Mouse (Mus musculus) thymus, postnatal 36 days (tissue): ENCODE results near the gene Tnrc6c.
A peak's percentile ranks its signal among the peaks of the same experiment; 100 is the strongest.

Experiments
- DNase-seq, 2 experiments: peaks; one replicate each; pipeline ENCODE4 v3.0.0; 2022; ENCODE audit warnings: mixed read lengths in 2 of 2

Gene Tnrc6c

DNA sequence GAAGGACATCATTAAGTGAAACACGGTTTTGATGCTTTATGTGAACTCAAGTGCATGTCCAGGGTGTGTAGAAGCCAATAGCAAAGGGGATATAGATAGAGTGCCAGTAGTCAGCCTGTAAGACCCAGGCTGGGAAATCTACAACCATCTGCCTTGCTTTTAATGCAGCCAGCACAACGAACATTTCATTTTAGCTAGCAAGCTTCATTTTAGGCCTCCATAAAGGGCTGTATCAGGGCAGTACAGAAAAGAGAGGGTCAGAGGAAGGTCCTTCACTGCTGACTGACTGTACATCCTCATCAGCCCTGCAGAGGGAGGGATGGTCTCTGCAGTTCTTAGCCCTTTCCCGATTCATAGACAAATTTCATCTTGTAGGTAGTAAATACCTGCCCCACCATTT, 23.0 kb downstream of the Tnrc6c start:
- no peak for DNase-seq

DNA sequence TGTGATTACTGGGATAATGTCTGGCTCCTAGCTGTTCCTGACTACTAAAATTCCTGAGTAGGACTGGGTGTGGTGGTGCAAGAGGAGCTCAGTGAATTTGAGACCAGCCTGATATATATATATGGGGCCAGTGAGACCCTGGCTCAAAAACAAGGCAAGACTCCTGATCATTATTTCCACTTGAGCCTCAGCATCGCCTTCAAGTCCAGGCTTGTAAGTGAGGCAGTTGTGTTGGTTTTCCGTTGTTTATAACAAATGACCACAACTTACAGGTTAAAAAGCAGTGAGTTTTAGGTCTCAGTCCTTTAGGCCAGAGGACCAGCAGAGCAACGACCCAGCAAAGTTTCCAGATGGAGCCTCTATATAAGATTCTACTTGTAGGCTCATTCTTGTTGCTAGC, 23.5 kb downstream of the Tnrc6c start:
- DNase-seq, result no peak

DNA sequence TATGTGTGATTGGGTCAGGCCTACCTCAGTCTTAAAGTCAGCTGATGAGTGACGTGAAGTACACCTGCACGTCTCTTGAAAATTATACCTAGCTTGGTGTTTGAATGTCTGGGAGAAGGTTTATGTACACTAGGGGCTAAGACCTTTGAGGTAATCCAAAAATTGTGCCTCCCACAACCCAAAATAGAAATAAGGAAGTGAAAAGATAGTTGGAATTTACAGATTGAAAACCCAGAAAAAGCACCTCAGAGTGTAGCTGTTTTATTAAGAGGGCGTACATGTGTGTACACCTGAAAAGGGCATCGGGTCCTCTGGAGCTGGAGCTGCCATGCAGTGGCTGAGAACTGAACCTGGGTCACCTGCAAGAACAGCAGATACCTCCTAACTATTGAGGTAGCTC, 24.1 kb downstream of the Tnrc6c start:
- no peak for DNase-seq

DNA sequence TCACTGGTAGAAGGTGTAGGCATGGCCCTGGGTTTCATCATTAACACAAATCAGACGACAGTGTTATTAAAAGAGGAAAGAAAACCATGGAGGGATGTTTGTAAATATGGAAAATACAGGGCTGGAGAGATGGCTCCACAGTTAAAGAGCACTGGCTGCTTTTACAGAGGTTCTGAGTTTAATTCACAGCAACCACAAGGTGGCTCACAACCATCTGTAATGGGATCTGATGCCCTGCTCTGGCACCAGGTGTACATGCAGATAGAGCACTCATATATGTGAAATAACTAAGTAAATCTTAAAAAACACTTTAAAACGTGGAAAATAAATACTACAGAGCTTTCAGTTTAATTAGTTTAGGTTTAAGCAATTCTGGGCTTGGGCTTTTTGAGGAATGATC, 24.7 kb downstream of the Tnrc6c start:
- DNase-seq, result no peak

DNA sequence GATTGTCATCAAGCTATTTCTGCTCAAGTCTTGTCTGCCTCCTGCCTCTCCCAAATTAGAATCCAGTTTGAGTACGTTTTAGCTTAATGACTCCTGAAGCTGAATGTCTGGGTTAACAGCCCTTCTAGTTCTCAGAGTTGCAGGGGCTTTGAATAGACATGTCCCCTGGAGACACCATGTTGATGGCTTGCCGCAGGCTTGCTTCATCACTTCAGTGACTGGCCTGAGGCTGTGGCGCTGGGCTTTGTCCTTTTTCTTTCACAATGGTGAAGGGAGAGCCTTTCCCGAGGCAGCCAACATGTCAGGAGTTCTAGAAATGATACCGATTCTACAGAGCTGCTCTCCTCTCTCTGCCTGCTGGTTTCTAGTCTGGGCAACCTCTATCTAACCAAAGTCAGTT, 30.6 kb downstream of the Tnrc6c start:
- DNase-seq, result no peak

DNA sequence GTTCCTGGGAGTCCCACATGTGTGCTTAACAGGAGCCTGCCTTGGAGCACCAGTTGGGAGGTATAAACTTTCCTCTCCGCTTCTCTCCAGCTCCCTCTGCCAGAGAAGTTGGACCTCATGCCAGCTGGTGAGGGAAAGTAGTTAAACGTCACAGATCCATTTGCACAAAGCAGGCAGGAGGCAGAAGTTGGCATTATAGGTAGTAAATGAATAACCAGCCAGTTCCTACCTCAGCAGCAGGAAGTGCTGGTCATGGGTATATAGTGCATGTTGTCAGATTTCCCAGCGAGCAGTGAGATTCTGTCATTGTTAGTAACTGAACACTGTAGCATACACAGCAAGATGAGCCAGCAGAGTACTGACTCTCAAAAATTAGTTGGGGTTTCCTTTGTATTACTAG, 31.4 kb downstream of the Tnrc6c start:
- no peak for DNase-seq

DNA sequence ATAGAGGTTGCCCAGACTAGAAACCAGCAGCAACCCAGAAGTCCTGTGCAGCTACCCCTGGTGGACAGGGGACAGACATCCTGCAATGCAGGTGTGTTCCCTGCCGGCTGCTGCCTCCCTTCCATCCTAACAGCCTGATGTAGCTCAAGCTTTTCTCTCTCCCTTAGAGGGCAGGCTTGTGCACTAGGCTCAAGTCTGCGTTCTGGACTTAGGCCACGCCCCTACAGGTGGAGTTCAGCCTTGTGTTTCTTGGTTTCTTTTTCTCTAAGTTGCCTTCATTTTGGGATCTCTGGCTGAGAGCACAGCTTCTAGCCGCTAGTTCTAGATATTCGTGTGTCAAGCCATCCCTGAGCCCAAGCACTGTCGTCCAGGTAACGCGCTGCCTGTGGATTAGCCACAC, 31.9 kb downstream of the Tnrc6c start:
- peak; percentile 39 to 52 for DNase-seq

DNA sequence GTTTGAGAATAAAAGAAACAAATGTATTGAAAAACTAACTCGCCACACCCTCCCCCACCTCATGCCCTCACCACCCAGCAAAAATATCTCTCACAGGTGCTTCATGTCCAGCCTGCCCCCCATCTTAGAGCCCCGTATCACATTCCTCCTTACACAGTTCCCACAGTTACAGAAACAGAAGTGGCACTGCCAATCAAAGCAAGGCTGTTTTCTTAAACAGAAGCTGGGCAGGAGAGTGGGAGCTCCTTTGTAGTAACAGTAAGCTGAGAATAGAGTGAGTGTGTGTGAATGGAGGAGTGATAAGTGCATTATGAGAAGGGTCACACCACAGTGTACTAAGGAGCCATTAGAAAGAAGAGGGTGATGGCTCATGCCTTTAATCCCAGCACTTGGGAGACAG, 34.5 kb downstream of the Tnrc6c start:
- DNase-seq, result no peak

DNA sequence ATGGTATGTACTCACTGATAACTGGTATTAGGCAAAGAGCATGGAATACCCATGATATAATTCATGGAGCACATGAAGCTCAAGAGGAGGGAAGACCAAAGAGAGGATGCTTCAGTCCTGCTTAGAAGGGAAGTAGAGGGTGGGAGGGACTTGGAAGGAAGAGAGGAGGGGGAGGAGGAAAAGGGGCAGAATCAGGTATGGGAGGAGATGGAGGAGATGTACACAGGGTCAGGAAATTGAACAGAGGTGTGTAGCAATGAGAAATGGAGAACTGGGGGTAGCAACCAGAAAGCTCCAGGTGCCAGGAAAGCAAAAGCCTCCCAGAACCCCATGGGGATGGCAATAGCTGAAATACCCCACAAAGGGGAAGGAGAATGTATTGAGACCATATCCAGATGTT, 37.2 kb downstream of the Tnrc6c start:
- no peak for DNase-seq

DNA sequence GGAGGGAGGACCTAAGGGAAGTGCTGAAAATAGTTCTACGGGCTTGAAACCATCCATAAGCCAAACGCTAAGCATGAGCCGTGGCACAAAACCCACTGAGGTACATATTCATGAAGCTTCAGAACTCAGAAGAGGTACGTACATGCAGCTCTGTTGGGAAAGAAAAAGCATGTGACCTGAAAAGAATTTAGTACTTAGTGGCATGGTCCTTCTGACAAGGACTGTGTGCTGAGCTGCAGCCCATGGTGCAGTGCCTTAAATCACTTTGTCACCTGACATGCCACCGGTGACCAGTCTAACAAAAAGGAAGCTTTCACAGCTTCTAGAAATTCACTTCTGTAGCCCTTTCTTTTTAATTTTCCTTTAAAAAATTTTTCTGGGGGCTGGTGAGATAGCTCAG, 40.0 kb downstream of the Tnrc6c start:
- DNase-seq, result no peak

DNA sequence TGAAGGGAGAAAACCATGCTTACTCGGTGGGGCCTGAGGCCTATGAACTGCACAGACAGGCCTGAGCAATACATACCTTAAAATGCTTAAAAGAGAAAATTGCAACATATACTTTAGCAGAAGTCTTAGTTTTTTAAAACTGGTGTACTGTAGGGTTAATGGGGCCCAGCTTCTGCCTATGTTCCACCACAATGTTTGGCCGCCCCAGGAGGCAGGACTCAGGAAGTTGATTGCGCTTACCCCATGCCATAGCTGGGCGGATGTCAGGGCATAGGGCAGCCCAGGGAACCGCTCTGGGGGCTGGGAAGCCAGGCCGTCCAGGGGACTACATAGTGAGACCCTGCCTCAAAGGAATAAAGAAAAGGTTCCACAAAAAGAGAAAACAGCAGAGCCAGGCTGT, 42.5 kb downstream of the Tnrc6c start:
- DNase-seq, result no peak

DNA sequence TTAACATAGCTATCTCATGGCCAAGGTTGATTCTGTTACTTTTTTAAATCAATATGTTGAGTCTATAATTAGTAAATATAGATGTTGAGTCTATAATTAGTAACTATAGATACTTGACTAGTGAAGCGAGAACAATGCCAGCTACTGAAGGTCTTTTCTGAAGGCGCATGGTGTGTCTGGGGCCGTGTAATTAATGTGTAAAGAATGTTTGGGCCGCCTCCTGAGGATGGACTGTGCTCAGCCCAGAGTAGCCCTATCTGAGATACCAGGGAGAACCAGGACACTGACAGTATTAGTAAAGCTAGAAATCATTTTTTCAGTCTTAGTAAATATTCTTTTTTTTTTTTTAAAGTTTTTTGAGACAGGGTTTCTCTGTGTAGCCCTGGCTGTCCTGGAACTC, 46.8 kb downstream of the Tnrc6c start:
- DNase-seq, result no peak

DNA sequence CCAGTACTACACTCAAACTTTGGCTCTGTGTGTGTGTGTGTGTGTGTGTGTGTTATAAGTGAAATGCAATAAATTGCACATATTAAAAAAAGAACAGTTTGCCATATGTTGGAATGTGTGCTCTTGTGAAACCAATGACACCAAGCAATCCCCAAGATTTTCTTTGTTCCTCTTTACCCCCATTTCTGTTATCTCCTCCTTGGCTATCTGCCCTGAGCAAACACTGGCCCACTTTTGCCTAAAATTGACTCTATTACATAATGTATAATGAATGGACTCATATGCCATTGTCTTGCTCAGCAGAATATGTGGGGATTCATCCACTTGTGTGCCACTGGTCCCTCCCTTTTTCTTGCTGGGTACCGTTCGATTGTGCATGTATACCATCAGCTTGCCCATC, 52.2 kb downstream of the Tnrc6c start:
- DNase-seq, result no peak

DNA sequence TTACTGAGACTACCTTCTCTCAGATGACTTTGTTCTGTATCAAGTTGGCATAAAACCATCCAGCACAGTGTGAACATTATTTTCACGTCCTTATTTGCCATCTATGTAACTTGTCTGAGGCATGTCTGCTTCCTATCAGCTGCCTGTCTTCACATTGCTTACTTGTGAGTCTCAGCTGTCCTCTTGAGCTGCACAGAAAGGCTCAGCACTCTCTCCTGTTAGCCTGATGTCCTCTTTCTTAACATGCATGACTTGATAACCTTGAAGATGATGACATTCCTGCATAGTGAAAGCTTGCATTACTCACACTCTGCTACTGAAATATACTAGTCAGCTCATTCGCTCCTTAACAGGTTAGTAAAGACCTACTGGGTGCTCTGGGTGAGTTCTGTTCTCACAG, 53.1 kb downstream of the Tnrc6c start:
- no peak for DNase-seq

DNA sequence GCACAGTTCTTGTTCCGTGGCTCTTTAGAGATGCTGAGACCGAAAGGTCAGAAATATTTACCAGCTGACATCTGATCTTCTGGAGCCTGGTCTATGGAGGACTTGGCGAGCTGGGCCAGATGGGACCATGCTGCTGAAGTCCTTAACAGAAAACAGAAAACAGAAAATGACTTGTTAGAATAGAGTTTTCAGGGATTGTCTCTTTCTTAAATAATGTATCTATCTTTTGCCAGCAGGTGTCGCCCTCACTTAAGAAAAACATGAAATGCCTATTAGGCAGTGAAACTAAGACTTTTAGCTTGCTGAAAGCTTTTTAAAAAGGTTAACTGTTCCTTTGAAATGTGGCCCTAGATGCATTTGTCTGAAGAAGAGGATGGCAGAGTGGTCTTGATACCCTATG, 55.2 kb downstream of the Tnrc6c start:
- peak in 1 of 2 experiments; percentile 48 for DNase-seq

DNA sequence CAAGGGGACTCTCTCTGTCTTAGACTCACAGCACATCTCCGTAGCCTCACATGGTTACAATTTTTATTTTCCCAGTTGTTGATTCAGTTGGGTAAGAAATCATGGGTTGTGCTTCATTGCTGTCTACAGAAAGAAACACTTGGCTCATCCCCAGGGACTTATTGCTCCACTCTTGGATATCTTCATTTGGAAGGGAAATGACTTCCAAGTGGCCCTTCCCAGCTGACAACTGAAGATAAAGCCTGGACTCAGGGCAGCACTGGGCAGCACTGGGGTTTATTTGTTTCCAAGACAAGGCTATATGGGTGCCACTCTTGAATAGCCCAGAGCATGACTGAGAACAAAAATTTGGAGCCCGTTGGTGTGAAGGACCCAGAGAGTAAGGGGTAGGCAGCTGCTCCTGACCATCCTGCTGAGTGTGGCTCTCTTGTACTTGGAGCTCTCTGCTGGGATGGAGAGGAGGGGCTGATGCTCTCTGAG, 56.8 kb downstream of the Tnrc6c start:
- DNase-seq, result no peak

DNA sequence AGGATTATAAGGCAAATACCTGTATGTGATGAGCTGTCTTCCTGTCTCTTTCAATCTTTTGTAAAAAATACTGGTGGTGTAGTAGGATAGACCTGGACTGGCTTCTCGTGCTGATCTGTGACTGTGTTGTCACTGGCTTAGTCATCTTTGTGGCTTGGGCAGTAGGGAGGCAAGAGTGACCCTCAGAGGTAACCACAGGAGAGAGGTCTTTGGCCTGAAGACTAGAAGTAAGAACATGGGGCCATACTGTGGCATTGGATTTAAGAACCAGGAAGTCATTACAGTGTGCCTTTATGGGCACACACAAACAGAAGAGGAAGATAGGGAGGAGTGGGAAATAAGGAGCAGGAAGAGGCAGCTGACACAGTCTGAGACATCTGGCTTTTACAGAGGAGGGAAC, 58.0 kb downstream of the Tnrc6c start:
- no peak for DNase-seq

DNA sequence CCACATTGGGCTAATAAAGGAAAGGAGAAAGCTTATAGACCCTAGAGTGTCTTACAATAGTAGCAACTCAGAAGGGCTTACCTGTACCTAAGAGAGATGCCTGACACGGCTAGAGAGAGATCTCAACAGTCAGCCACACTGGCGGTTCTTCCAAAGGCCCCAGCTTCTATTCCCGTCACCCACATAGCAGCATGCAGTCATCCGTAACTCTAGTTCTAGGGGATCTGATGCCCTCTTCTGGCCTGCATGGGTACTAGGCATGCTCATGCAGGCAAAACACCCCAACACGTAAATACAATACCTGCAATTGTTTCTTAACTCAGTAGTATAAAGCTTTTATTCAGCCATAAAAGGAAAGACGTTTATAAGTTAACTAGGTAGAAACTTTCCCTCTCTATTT, 59.3 kb downstream of the Tnrc6c start:
- DNase-seq, result no peak

DNA sequence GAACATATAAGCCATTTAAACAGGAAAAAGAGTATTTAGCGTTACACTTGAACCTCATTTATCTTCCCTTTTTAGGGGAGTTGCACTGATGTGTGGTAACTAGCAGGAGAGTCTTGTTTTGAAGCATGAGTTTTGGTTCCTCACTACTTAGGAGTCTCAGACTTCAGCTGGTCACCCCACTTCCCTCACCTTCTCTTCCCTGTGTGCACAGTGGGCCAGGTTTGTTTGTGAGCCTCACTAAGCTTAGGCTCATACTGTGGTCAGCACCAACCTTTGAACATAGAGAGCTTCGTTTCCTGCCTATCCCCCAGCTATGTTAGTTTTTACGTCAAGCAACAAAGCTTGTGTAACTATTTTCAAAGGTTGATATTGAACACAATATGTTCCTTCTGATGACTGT, 64.7 kb downstream of the Tnrc6c start:
- DNase-seq, result no peak

DNA sequence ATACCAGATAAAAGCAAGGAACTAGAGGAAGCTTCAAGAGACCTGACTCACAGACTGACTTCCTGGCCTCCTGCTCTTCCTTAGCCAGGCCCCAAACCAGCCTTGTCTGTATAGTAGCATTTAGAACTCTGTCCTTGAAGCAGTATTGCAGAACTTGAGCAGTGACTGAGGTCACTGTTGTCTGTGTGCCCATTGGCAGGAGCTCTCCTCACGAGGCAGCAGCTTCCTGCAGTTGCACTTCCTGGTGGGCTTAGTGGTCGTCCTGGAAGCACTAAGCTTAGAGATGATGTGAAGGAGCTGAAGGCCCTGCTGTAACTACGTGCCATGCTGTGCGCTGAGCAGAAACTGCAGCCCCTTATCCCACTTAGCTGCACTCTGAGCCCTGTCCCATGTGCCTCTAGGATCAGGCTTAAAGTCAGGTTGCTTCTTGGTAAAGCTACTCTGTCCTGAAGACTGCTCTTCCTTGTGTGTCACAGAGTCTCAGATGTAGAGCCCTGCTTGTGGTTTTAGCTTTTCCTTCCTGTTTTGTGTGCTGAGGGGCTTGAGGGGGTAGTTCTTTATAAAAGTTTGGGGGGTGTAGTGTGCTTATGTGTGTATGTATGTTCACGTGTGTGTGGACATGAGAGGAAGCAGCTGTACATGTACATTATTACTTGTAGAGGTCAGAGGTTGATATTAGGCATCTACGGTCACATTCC, 70.7 kb downstream of the Tnrc6c start:
- peak; percentile 36 to 38 for DNase-seq

DNA sequence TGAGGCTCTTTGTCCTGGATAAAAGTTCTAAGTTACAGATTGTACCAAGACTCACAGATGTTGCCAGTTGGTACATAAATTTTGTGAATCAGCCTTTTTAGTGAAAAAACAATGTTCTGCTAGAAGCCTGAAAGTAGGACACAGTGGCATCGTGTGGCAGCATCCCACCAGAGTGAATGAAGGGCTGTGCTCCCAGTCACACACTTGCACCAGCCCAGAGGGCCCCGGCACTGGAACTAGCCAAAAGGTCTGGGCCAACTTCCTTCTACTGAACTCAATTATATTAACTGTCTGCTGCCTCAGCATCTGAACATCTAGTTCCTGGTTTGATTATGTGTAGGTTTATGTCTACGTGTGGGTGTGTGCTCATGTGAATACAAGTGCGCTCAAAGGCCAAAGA, 72.9 kb downstream of the Tnrc6c start:
- no peak for DNase-seq

DNA sequence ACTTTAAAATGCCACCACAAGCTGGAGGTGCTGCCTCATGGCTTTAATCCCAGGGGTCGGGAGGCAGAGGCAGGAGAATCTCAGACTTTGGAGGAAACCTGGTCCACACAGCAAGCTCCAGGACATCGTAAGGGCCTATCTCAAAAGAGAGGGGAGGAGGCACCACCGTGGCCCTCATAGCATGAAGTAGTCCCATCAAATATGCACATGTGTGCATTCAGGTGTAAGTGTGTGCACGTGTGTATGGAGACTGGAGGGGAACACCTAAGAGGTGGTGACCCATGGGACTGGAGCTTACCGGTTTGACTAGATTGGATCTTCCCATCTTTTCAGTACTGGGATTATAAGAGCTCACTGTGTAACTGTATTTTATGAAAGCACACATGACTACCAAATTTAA, 74.2 kb downstream of the Tnrc6c start:
- no peak for DNase-seq

DNA sequence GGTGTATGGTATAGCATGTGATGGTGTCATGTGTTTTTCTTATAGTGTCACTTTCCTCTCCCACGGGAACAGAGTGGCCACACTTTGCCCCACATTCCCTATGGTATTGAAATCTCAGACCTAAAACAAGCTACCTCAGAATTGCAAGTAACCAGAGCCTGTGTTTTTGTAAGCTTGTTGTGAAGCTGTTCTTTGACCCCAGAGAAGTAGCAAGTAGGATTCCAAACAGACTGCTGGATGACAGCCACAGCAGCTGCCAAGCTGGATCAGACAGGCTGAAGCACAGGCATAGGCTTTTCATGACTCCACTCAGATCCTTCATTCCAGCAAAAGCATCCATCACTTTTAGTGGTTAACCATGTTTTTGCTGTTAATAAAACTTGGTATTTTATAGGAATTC, 74.8 kb downstream of the Tnrc6c start:
- no peak for DNase-seq

DNA sequence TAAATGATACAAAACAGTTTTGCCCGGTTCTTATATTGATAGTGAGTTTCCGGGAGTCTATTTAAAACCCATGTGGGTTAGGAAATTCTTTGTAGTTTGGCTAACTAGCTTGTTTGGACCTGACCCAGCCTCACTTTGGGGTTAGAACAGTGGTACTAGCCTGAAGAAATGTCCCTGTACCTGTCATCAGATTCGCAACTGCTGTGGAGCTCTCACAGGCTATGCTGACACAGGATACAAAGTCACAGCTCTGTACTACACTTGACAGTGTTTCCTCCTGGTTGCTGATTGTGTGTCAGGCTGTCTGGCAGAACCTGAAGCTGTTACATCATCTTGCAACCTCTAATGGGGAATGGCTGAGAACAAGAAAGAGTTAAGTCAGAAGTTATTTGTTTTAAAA, 75.3 kb downstream of the Tnrc6c start:
- no peak for DNase-seq

DNA sequence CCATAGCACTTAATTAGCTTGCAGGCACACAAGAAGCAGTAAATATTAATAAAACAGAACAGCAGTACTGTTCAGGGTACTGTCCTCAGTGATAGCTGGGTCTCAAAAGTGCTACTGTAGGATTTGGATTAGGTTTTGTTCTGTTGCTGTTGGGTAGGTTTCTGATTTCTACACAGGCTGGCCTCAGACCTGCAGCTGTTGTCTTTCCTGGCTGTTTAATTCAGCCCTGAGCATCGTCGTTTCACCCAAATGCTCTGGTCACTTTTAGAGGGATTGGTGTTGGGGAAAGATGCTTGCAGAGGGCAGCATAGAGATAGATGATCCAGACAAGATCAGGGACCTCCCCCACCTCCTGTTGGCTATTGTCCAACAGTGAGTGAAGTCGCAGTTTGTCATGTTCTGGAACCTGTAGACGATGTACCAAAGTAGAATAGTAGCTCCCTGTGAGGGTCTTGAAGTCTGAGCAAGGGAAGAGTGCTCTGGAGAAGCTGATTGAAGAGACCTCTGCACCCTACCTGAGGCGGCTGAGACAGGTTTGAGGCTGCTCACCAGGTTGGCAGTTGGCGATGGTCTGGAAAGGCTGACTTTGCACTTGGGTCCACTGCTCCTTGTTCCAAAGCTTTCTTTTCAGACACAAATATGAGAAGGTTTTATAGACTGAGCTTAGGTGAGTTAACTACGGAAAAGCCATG, 75.9 kb downstream of the Tnrc6c start:
- DNase-seq, result no peak
